Mouse (Mus musculus) forebrain, postnatal 0 days (tissue): ENCODE measurements around the gene Cdk2ap2. TPM values are rescaled to one million over a fixed set of nuclear protein-coding genes. Genes with fewer than 3 reads are reported as not detected.
"Not testable (repeated sequence)": the region's sequence is repeated elsewhere in the genome, so short reads cannot be mapped to it uniquely, and the experiment has no call there.

Experiments
- ATAC-seq: fragments of 200-750 bp; cut with Nextera tagmentation; 2 replicates; pipeline ENCODE4 v1.8.0; 2017; ENCODE audit warnings: mild to moderate bottlenecking, moderate library complexity
- DNase-seq: peaks from one replicate; pipeline ENCODE4 v3.0.0-alpha.2; 2015
- H3K27ac ChIP-seq: fragments of 300-500 bp; sonication (generic); 2 replicates; pipeline ENCODE4 v1.5.1; 2014; ENCODE audit warnings: low read depth, mild to moderate bottlenecking, antibody characterized with exemption, low read length, moderate library complexity, mixed read lengths
- H3K27me3 ChIP-seq: fragments of 300-500 bp; sonication (generic); 2 replicates; pipeline ENCODE4 v1.6.1; 2014; ENCODE audit warnings: mild to moderate bottlenecking, low read length, mixed read lengths; ENCODE audit not compliant: insufficient read depth
- H3K36me3 ChIP-seq: fragments of 300-500 bp; sonication (generic); 2 replicates; pipeline ENCODE4 v1.6.1; 2014; ENCODE audit warnings: mild to moderate bottlenecking, moderate library complexity; ENCODE audit not compliant: insufficient read depth
- H3K4me1 ChIP-seq: fragments of 300-500 bp; sonication (generic); 2 replicates; pipeline ENCODE4 v1.6.1; 2014; ENCODE audit warnings: antibody characterized with exemption; ENCODE audit not compliant: insufficient read depth
- H3K4me2 ChIP-seq: fragments of 300-500 bp; sonication (generic); 2 replicates; pipeline ENCODE4 v1.6.1; 2014; ENCODE audit warnings: low read depth, mild to moderate bottlenecking, moderate library complexity
- H3K4me3 ChIP-seq: fragments of 300-500 bp; sonication (generic); 2 replicates; pipeline ENCODE4 v1.5.1; 2014; ENCODE audit warnings: low read depth, low read length, mixed read lengths
- H3K9ac ChIP-seq: fragments of 300-500 bp; sonication (generic); 2 replicates; pipeline ENCODE4 v1.6.1; 2014; ENCODE audit warnings: mild to moderate bottlenecking
- H3K9me3 ChIP-seq: fragments of 300-500 bp; sonication (generic); 2 replicates; pipeline ENCODE4 v1.6.1; 2016; ENCODE audit warnings: low read length
- CTCF ChIP-seq: sonication (generic); IDR thresholded peaks from 2 replicates; pipeline ENCODE4 v1.5.1; 2016; ENCODE audit warnings: antibody characterized with exemption, control low read depth, low read depth
- WGBS: fragments of 180-500 bp; shearing (Covaris S2); extraction: QIAGEN DNeasy Blood & Tissue Kit; methylation state at CpG from one replicate; pipeline ENCODE4 v1.1.7; 2014; 5-methylcytosine and 5-hydroxymethylcytosine counted together
- polyA plus RNA-seq: library from polyadenylated mRNA; unstranded; fragments of >200 nt; fragmentation: Nextera tagmentation; extraction: Ambion mirVana; gene quantifications from 2 replicates; pipeline ENCODE4 v1.2.1, GENCODE M21; 2015
- total RNA-seq: library from RNA; depleted of rRNA; stranded (reverse); fragments of >200 nt; gene quantifications from 2 replicates; pipeline ENCODE4 v1.2.3, GENCODE M21; 2014

Cdk2ap2 gene
- total and polyA plus RNA-seq, 2 experiments from 2014 or later, result 34.4 to 59.9 TPM

GRCm38 (mm10) chr19:4130106-4130505 lies 33.1 kb downstream of the Cdk2ap2 start:
- Histone ChIP-seq H3K9ac (no peak overlapping the region), H3K4me1 (peaks cover 9% of the 10 kb centered on the region; the same call in 1 of the 2 replicates), H3K27me3 (no peaks in the 10 kb centered on the region), H3K4me2 (no peak overlapping the region), H3K9me3 (no peaks in the 10 kb centered on the region), H3K27ac (no peak overlapping the region), H3K36me3 (peaks cover 50% of the 10 kb centered on the region), H3K4me3 (no peak overlapping the region)
- TF ChIP-seq CTCF, result no peak
- DNase-seq (no peak), ATAC-seq (no peak)
- WGBS, result 93% methylated on average over 4 of the region's 4 CpGs

- WGBS, result 98% methylated on average over 5 of the region's 5 CpGs
These were observed 34.1 kb downstream of the Cdk2ap2 start for GRCm38 (mm10) chr19:4131075-4131474.

GRCm38 (mm10) chr19:4131768-4132167 lies 34.8 kb downstream of the Cdk2ap2 start:
- WGBS, result 88% methylated on average over 2 of the region's 2 CpGs
- no peak overlapping the region for H3K9ac ChIP-seq

More at GRCm38 (mm10) chr19:4131075-4131474, 34.1 kb downstream of the Cdk2ap2 start:
- no peak for ATAC-seq
- no peak overlapping the region for H3K9ac ChIP-seq
- H3K4me3 ChIP-seq, result no peak overlapping the region
- peaks cover 9% of the 10 kb centered on the region; the same call in 1 of the 2 replicates for H3K4me1 ChIP-seq
- H3K27me3 ChIP-seq, result no peaks in the 10 kb centered on the region
- H3K9me3 ChIP-seq, result no peaks in the 10 kb centered on the region
- DNase-seq, result no peak
- H3K4me2 ChIP-seq, result no peak overlapping the region
- H3K36me3 ChIP-seq, result peaks cover 50% of the 10 kb centered on the region
- no peak for TF ChIP-seq CTCF
- no peak overlapping the region for H3K27ac ChIP-seq

GRCm38 (mm10) chr19:4134354-4134753 lies 37.4 kb downstream of the Cdk2ap2 start:
- DNase-seq, result no peak
- Histone ChIP-seq H3K27me3 (no peaks in the 10 kb centered on the region), H3K36me3 (peaks cover 34% of the 10 kb centered on the region), H3K9me3 (no peaks in the 10 kb centered on the region), H3K27ac (no peak overlapping the region), H3K4me2 (no peak overlapping the region), H3K9ac (no peak overlapping the region), H3K4me1 (no peaks in the 10 kb centered on the region), H3K4me3 (no peak overlapping the region)
- 82% methylated on average over 4 of the region's 4 CpGs for WGBS
- no peak for TF ChIP-seq CTCF
- no peak for ATAC-seq

More at GRCm38 (mm10) chr19:4131768-4132167, 34.8 kb downstream of the Cdk2ap2 start:
- Histone ChIP-seq H3K4me3 (no peak overlapping the region), H3K27ac (no peak overlapping the region), H3K36me3 (peaks cover 50% of the 10 kb centered on the region), H3K27me3 (no peaks in the 10 kb centered on the region), H3K4me1 (peaks cover 4% of the 10 kb centered on the region; the same call in 1 of the 2 replicates), H3K4me2 (no peak overlapping the region), H3K9me3 (no peaks in the 10 kb centered on the region)
- ATAC-seq (no peak), DNase-seq (no peak)
- TF ChIP-seq CTCF, result 0 out of 2 replicates have a peak, but pooled peaks have one; percentile 21

- H3K9me3 ChIP-seq, H3K4me3 ChIP-seq, H3K4me2 ChIP-seq, H3K9ac ChIP-seq, DNase-seq, H3K27ac ChIP-seq, H3K4me1 ChIP-seq, ATAC-seq, H3K27me3 ChIP-seq: not testable (repeated sequence)
- H3K36me3 ChIP-seq, result peaks cover 29% of the 10 kb centered on the region
- 84% methylated on average over 6 of the region's 6 CpGs for WGBS
These were observed 38.4 kb downstream of the Cdk2ap2 start for GRCm38 (mm10) chr19:4135229-4135962.

GRCm38 (mm10) chr19:4135963-4136345 lies 39.0 kb downstream of the Cdk2ap2 start:
- H3K4me1 ChIP-seq, H3K9ac ChIP-seq, H3K9me3 ChIP-seq, DNase-seq, H3K4me2 ChIP-seq, H3K4me3 ChIP-seq, H3K27me3 ChIP-seq, ATAC-seq, H3K27ac ChIP-seq: not testable (repeated sequence)
- WGBS, result 27% methylated on average over 8 of the region's 8 CpGs
- TF ChIP-seq CTCF, result peak; percentile 46
- H3K36me3 ChIP-seq, result peaks cover 24% of the 10 kb centered on the region

GRCm38 (mm10) chr19:4136463-4136862 lies 39.5 kb downstream of the Cdk2ap2 start:
- Histone ChIP-seq H3K4me3 (no peak overlapping the region), H3K27me3 (no peaks in the 10 kb centered on the region), H3K9ac (no peak overlapping the region), H3K4me2 (no peak overlapping the region), H3K36me3 (peaks cover 19% of the 10 kb centered on the region), H3K27ac (no peak overlapping the region), H3K9me3 (no peaks in the 10 kb centered on the region), H3K4me1 (no peaks in the 10 kb centered on the region)
- ATAC-seq (no peak), DNase-seq (no peak)
- no peak for TF ChIP-seq CTCF
- 72% methylated on average over 5 of the region's 5 CpGs for WGBS
